14 mouse cellular contexts compared by ENCODE assay signal in the genomic region with DNA sequence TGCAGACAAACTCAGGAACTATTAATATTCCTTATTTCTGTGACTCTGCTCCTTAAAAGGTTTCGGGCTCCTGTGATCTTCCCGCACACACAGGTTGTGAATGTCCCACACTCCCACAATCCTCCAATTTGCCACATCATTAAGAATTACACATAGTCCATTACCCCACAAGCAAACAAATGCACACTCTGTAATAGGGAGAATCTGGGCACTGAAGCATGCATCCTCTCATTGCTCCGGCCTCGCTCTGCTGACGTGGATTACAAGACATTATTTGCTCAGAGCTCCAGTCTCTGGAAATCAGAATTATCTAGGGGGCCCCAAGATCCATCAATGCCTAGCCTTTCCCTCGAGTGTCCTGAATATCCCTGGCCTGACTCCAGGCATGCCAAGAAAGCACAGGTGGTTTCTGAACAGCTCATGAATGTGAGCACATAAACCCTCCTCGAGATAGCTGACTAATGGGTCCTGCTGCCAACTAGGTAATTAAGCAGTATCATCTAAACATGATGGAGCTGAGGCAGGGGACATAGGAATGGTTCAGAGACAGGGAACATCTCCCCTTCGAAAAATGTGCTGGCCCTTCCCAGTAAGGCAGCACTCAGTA.
DNase-seq lines count a peak whose midpoint lies in the region; ATAC-seq and TF ChIP-seq lines count a peak whose summit lies in the region.
"Had no signal": no experiment of that assay in that cellular context is flagged by ENCODE, and none has a peak within 500 bp of the region (broad histone marks: within the 10 kb centered on the region; RNA-seq: fewer than 3 reads in every experiment).

No protein-coding gene starts in this region.

- no peak for TF ChIP-seq CTCF in Patski (IDR thresholded peaks at IDR 0.05)

- in situ Hi-C loops in Patski (cut with MboI; ENCODE audit: low pct_unique_long_range_greater_than_20kb), result no loop called here

- no peak overlapping the region for H3K9ac ChIP-seq in forebrain, embryonic 12.5 days
- no peak overlapping the region for H3K9ac ChIP-seq in kidney, embryonic 15.5 days
- H3K9ac ChIP-seq: embryonic facial prominence, embryonic 12.5 days; liver, embryonic 13.5 days had no signal

- peak; percentile 55; the same call in 1 of the 2 replicates for ATAC-seq in forebrain, embryonic 12.5 days (ENCODE audit: low FRiP score)
- ATAC-seq in kidney, embryonic 15.5 days (replicated peaks; ENCODE audit: low FRiP score), result peak; percentile 82
- ATAC-seq in Patski, result peak; percentile 67
- ATAC-seq: inflammation-experienced regulatory T-cells, adult 6 months; lung, postnatal 0 days had no signal

- no peak for DNase-seq in forebrain, embryonic 10.5 days (ENCODE audit: extremely low spot score, low spot score)
- DNase-seq in kidney, postnatal 36 days, result no peak
- peak; percentile 20 for DNase-seq in Patski (ENCODE audit: low read depth, low spot score)
- peak; percentile 64 to 68 for DNase-seq in cerebellum, postnatal 10 days
- DNase-seq in gastrocnemius, postnatal 4 days (ENCODE audit: low spot score in 2 of 2), result no peak
- DNase-seq in right cerebral cortex, postnatal 4 days, result no peak
- DNase-seq: adrenal gland, postnatal 36 days; liver, embryonic 13.5 days; right cerebral cortex, postnatal 25 days had no signal

- no peaks in the 10 kb centered on the region for H3K9me3 ChIP-seq in forebrain, embryonic 12.5 days
- H3K9me3 ChIP-seq in forebrain, embryonic 10.5 days, result no peaks in the 10 kb centered on the region
- H3K9me3 ChIP-seq in kidney, embryonic 15.5 days (replicated peaks), result no peaks in the 10 kb centered on the region
- H3K9me3 ChIP-seq: embryonic facial prominence, embryonic 12.5 days; liver, embryonic 13.5 days had no signal

- no peak overlapping the region for H3K4me3 ChIP-seq in forebrain, embryonic 12.5 days (replicated peaks)
- no peak overlapping the region for H3K4me3 ChIP-seq in forebrain, embryonic 10.5 days
- H3K4me3 ChIP-seq in kidney, embryonic 15.5 days (replicated peaks), result no peak overlapping the region
- H3K4me3 ChIP-seq: embryonic facial prominence, embryonic 12.5 days; liver, embryonic 13.5 days had no signal

- no peak overlapping the region for H3K4me2 ChIP-seq in forebrain, embryonic 12.5 days
- peak overlapping the region; percentile 3; the same call in 1 of the 2 replicates for H3K4me2 ChIP-seq in kidney, embryonic 15.5 days
- H3K4me2 ChIP-seq: embryonic facial prominence, embryonic 12.5 days; liver, embryonic 13.5 days had no signal

- H3K27ac ChIP-seq in forebrain, embryonic 12.5 days, result no peak overlapping the region
- H3K27ac ChIP-seq in forebrain, embryonic 10.5 days, result no peak overlapping the region
- H3K27ac ChIP-seq in kidney, embryonic 15.5 days, result peak overlapping the region; percentile 41; the same call in 1 of the 2 replicates
- H3K27ac ChIP-seq: embryonic facial prominence, embryonic 12.5 days; liver, embryonic 13.5 days had no signal

- CTCF ChIA-PET in Patski (lab: Charles Lee), result interaction anchor here (1.0 kb wide), 1 partner anchor 18 kb away, joined by 3 read pairs; no protein-coding TSS in a partner anchor

- H3K27me3 ChIP-seq in forebrain, embryonic 12.5 days, result no peaks in the 10 kb centered on the region
- no peaks in the 10 kb centered on the region for H3K27me3 ChIP-seq in forebrain, embryonic 10.5 days (ENCODE audit: poor library complexity, severe bottlenecking)
- 0 out of 2 replicates have a peak, but pooled peaks cover 3% of the 10 kb centered on the region for H3K27me3 ChIP-seq in kidney, embryonic 15.5 days
- peaks cover 10% of the 10 kb centered on the region for H3K27me3 ChIP-seq in Patski
- H3K27me3 ChIP-seq: embryonic facial prominence, embryonic 12.5 days; liver, embryonic 13.5 days had no signal

- POLR2A ChIA-PET in Patski (lab: Charles Lee), result interaction anchor here (0.5 kb wide), 1 partner anchor 134 kb away, joined by 3 read pairs; no protein-coding TSS in a partner anchor

- 52% methylated on average over 8 of the region's 8 CpGs for WGBS in forebrain, embryonic 12.5 days
- WGBS in forebrain, embryonic 10.5 days, result 65% methylated on average over 8 of the region's 8 CpGs
- 32% methylated on average over 8 of the region's 8 CpGs for WGBS in kidney, embryonic 15.5 days

- H3K36me3 ChIP-seq in forebrain, embryonic 12.5 days (replicated peaks), result no peaks in the 10 kb centered on the region
- H3K36me3 ChIP-seq in forebrain, embryonic 10.5 days (replicated peaks), result no peaks in the 10 kb centered on the region
- no peaks in the 10 kb centered on the region for H3K36me3 ChIP-seq in kidney, embryonic 15.5 days
- H3K36me3 ChIP-seq: embryonic facial prominence, embryonic 12.5 days; liver, embryonic 13.5 days had no signal

- H3K4me1 ChIP-seq in forebrain, embryonic 12.5 days, result peaks cover 10% of the 10 kb centered on the region
- H3K4me1 ChIP-seq in forebrain, embryonic 10.5 days, result peaks cover 10% of the 10 kb centered on the region; the same call in 1 of the 2 replicates
- peaks cover 12% of the 10 kb centered on the region; the same call in 1 of the 2 replicates for H3K4me1 ChIP-seq in kidney, embryonic 15.5 days
- H3K4me1 ChIP-seq: embryonic facial prominence, embryonic 12.5 days; liver, embryonic 13.5 days had no signal

Comparison
In these comparisons a context has a peak if more than half of its experiments do, and no peak if none do; other contexts are left out.
1. DNase-seq: peak in Patski (single experiment) and cerebellum, postnatal 10 days (2 of 2); none in forebrain, embryonic 10.5 days (single experiment), kidney, postnatal 36 days (0 of 2), gastrocnemius, postnatal 4 days (0 of 2) and right cerebral cortex, postnatal 4 days (single experiment).
2. Peak in every context shown above with its lines, with median percentiles within 50 percentile points of each other: ATAC-seq.